Mouse (Mus musculus): ENCODE results near the gene Dazap1. TPM values are rescaled to one million over a fixed set of nuclear protein-coding genes. Genes with fewer than 3 reads are reported as not detected.
A peak's percentile ranks its signal among the peaks of the same experiment; 100 is the strongest.

The Dazap1 gene
- polyA plus RNA-seq, 1 experiment from 2014 or later, result 45.8 TPM

GRCm38 (mm10) chr10:80273847-80274246 is 12.6 kb downstream of the Dazap1 start:
- H3K4me2 ChIP-seq (replicated peaks; ENCODE audit: low read depth, low read length), result no peak overlapping the region
- 80% methylated on average over 3 of the region's 3 CpGs for WGBS
- H3K9me3 ChIP-seq (ENCODE audit: control insufficient read depth, low read length), result no peaks in the 10 kb centered on the region
- peaks cover 63% of the 10 kb centered on the region for H3K36me3 ChIP-seq (ENCODE audit: control insufficient read depth, insufficient read depth, low read length)
- 0 out of 2 replicates have a peak, but pooled peaks cover 2% of the 10 kb centered on the region for H3K4me1 ChIP-seq (ENCODE audit: control insufficient read depth, insufficient read depth, low read length)
- H3K4me3 ChIP-seq (ENCODE audit: low read length), result no peak overlapping the region
- no peak overlapping the region for H3K27ac ChIP-seq (ENCODE audit: low read depth, low read length)
- no peaks in the 10 kb centered on the region for H3K27me3 ChIP-seq (ENCODE audit: control insufficient read depth, insufficient read depth, low read length)
- H3K9ac ChIP-seq (ENCODE audit: low read depth, low read length), result no peak overlapping the region
- ATAC-seq (ENCODE audit: low FRiP score, low TSS enrichment), result 0 out of 2 replicates have a peak, but pooled peaks have one; percentile 5

- ATAC-seq (ENCODE audit: low FRiP score, low TSS enrichment), result no peak
- Histone ChIP-seq H3K9me3 (ENCODE audit: control insufficient read depth, low read length) (no peaks in the 10 kb centered on the region), H3K27me3 (ENCODE audit: control insufficient read depth, insufficient read depth, low read length) (no peaks in the 10 kb centered on the region), H3K9ac (ENCODE audit: low read depth, low read length) (no peak overlapping the region), H3K4me2 (replicated peaks; ENCODE audit: low read depth, low read length) (no peak overlapping the region), H3K4me3 (ENCODE audit: low read length) (no peak overlapping the region), H3K36me3 (ENCODE audit: control insufficient read depth, insufficient read depth, low read length) (peaks cover 80% of the 10 kb centered on the region), H3K27ac (ENCODE audit: low read depth, low read length) (no peak overlapping the region), H3K4me1 (ENCODE audit: control insufficient read depth, insufficient read depth, low read length) (no peaks in the 10 kb centered on the region)
- WGBS, result 92% methylated on average over 4 of the region's 5 CpGs
These were observed 15.0 kb downstream of the Dazap1 start for GRCm38 (mm10) chr10:80276238-80276637.

- no peaks in the 10 kb centered on the region for H3K9me3 ChIP-seq (ENCODE audit: control insufficient read depth, low read length)
- ATAC-seq (ENCODE audit: low FRiP score, low TSS enrichment), result no peak
- peaks cover 92% of the 10 kb centered on the region for H3K36me3 ChIP-seq (ENCODE audit: control insufficient read depth, insufficient read depth, low read length)
- no peaks in the 10 kb centered on the region for H3K27me3 ChIP-seq (ENCODE audit: control insufficient read depth, insufficient read depth, low read length)
- no peak overlapping the region for H3K4me3 ChIP-seq (ENCODE audit: low read length)
- no peaks in the 10 kb centered on the region for H3K4me1 ChIP-seq (ENCODE audit: control insufficient read depth, insufficient read depth, low read length)
- no peak overlapping the region for H3K27ac ChIP-seq (ENCODE audit: low read depth, low read length)
- no peak overlapping the region for H3K4me2 ChIP-seq (replicated peaks; ENCODE audit: low read depth, low read length)
- 92% methylated on average over 9 of the region's 9 CpGs for WGBS
- no peak overlapping the region for H3K9ac ChIP-seq (ENCODE audit: low read depth, low read length)
These were observed 17.1 kb downstream of the Dazap1 start for GRCm38 (mm10) chr10:80278390-80278789.

DNA sequence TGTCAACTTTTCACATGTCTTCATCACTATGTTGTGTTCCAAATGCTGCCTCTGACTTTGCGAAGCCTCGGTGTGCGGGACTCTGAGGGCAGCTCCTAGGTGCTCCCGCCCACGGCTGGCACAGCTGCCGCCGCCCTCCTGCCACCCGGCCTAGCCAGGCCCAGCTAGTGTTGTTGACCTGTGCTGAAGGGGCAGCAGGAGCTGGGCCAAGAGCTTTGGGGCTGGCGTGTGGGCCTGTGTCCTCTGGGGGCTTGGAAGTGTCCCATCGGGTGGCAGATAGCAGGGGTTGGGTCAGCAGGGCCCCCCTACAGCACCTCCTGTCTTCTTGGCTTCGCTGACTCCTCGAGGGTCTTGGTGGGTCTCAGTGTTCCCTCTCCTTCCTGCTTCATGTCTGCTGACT is 18.0 kb downstream of the Dazap1 start:
- WGBS, result 90% methylated on average over 12 of the region's 12 CpGs
- no peaks in the 10 kb centered on the region for H3K27me3 ChIP-seq (ENCODE audit: control insufficient read depth, insufficient read depth, low read length)
- no peak overlapping the region for H3K27ac ChIP-seq (ENCODE audit: low read depth, low read length)
- no peak overlapping the region for H3K4me2 ChIP-seq (replicated peaks; ENCODE audit: low read depth, low read length)
- no peaks in the 10 kb centered on the region for H3K9me3 ChIP-seq (ENCODE audit: control insufficient read depth, low read length)
- no peak overlapping the region for H3K9ac ChIP-seq (ENCODE audit: low read depth, low read length)
- no peak for ATAC-seq (ENCODE audit: low FRiP score, low TSS enrichment)
- peaks cover 93% of the 10 kb centered on the region for H3K36me3 ChIP-seq (ENCODE audit: control insufficient read depth, insufficient read depth, low read length)
- H3K4me1 ChIP-seq (ENCODE audit: control insufficient read depth, insufficient read depth, low read length), result no peaks in the 10 kb centered on the region
- H3K4me3 ChIP-seq (ENCODE audit: low read length), result no peak overlapping the region

GRCm38 (mm10) chr10:80281304-80281703 is 20.0 kb downstream of the Dazap1 start:
- no peak overlapping the region for H3K4me2 ChIP-seq (replicated peaks; ENCODE audit: low read depth, low read length)
- H3K4me1 ChIP-seq (ENCODE audit: control insufficient read depth, insufficient read depth, low read length), result no peaks in the 10 kb centered on the region
- H3K36me3 ChIP-seq (ENCODE audit: control insufficient read depth, insufficient read depth, low read length), result peaks cover 96% of the 10 kb centered on the region
- no peak overlapping the region for H3K9ac ChIP-seq (ENCODE audit: low read depth, low read length)
- WGBS, result 61% methylated on average over 7 of the region's 7 CpGs
- peak; percentile 26; the same call in 1 of the 2 replicates for ATAC-seq (ENCODE audit: low FRiP score, low TSS enrichment)
- no peaks in the 10 kb centered on the region for H3K27me3 ChIP-seq (ENCODE audit: control insufficient read depth, insufficient read depth, low read length)
- H3K9me3 ChIP-seq (ENCODE audit: control insufficient read depth, low read length), result no peaks in the 10 kb centered on the region
- H3K4me3 ChIP-seq (ENCODE audit: low read length), result no peak overlapping the region
- no peak overlapping the region for H3K27ac ChIP-seq (ENCODE audit: low read depth, low read length)

- no peak overlapping the region for H3K27ac ChIP-seq (ENCODE audit: low read depth, low read length)
- H3K9me3 ChIP-seq (ENCODE audit: control insufficient read depth, low read length), result no peaks in the 10 kb centered on the region
- no peak overlapping the region for H3K4me2 ChIP-seq (replicated peaks; ENCODE audit: low read depth, low read length)
- 73% methylated on average over 8 of the region's 8 CpGs for WGBS
- peak; percentile 6; the same call in 1 of the 2 replicates for ATAC-seq (ENCODE audit: low FRiP score, low TSS enrichment)
- peaks cover 96% of the 10 kb centered on the region for H3K36me3 ChIP-seq (ENCODE audit: control insufficient read depth, insufficient read depth, low read length)
- no peak overlapping the region for H3K4me3 ChIP-seq (ENCODE audit: low read length)
- no peaks in the 10 kb centered on the region for H3K4me1 ChIP-seq (ENCODE audit: control insufficient read depth, insufficient read depth, low read length)
- no peaks in the 10 kb centered on the region for H3K27me3 ChIP-seq (ENCODE audit: control insufficient read depth, insufficient read depth, low read length)
- no peak overlapping the region for H3K9ac ChIP-seq (ENCODE audit: low read depth, low read length)
These were observed 20.7 kb downstream of the Dazap1 start for GRCm38 (mm10) chr10:80281921-80282371.

DNA sequence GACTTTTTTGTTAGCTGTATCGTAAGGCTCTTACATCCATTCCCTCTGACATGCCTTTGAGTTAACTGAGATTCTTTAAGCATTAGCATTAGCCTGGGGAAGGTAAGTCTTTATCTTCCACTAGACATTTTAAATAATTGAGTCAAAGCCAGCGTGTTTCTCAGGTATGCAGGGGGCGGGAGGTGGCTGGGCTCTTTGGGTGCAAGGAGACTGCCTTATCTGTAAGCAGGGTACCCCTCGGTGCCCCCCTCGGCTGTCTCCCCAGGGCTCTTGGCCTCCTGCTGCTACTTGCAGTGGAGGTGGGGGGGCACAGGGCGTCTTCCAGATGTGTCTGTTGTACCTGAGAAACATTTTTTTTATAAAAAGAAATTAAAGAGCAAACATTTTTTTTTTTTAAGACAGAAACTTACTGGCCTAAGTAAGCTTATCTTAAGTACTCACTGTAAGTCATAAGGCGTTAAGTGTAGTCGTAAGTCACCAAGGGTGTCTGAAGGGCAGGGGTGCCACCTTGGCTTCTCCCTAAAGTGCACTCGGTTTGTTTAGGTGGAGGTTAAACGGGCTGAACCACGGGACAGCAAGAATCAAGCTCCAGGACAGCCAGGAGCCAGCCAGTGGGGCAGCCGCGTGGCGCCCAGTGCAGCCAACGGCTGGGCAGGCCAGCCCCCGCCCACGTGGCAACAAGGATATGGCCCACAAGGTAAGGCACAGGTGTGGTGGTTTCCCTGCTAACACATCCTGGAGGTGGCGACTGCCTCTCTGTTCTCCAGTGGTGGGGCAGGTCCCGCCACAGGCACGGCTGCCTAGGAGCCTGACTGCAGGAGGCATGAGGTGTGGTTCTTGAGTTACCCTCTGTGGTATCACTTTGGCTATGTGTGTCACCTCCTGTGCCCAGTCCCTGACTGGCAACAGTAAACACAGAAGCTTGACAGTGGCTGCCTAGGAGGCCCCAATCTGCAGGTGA is 21.5 kb downstream of the Dazap1 start:
- Histone ChIP-seq H3K9me3 (ENCODE audit: control insufficient read depth, low read length) (no peaks in the 10 kb centered on the region), H3K4me3 (ENCODE audit: low read length) (no peak overlapping the region), H3K4me2 (replicated peaks; ENCODE audit: low read depth, low read length) (no peak overlapping the region), H3K27ac (ENCODE audit: low read depth, low read length) (no peak overlapping the region), H3K27me3 (ENCODE audit: control insufficient read depth, insufficient read depth, low read length) (no peaks in the 10 kb centered on the region), H3K36me3 (ENCODE audit: control insufficient read depth, insufficient read depth, low read length) (peaks cover 95% of the 10 kb centered on the region), H3K4me1 (ENCODE audit: control insufficient read depth, insufficient read depth, low read length) (no peaks in the 10 kb centered on the region), H3K9ac (ENCODE audit: low read depth, low read length) (no peak overlapping the region)
- WGBS, result 88% methylated on average over 20 of the region's 20 CpGs
- no peak for ATAC-seq (ENCODE audit: low FRiP score, low TSS enrichment)

- 55% methylated on average over 14 of the region's 15 CpGs for WGBS
- Histone ChIP-seq H3K9ac (ENCODE audit: low read depth, low read length) (no peak overlapping the region), H3K27me3 (ENCODE audit: control insufficient read depth, insufficient read depth, low read length) (no peaks in the 10 kb centered on the region), H3K36me3 (ENCODE audit: control insufficient read depth, insufficient read depth, low read length) (peaks cover 82% of the 10 kb centered on the region), H3K4me3 (ENCODE audit: low read length) (no peak overlapping the region), H3K4me2 (replicated peaks; ENCODE audit: low read depth, low read length) (no peak overlapping the region), H3K27ac (ENCODE audit: low read depth, low read length) (no peak overlapping the region), H3K9me3 (ENCODE audit: control insufficient read depth, low read length) (no peaks in the 10 kb centered on the region), H3K4me1 (ENCODE audit: control insufficient read depth, insufficient read depth, low read length) (no peaks in the 10 kb centered on the region)
- ATAC-seq (ENCODE audit: low FRiP score, low TSS enrichment), result no peak
These were observed 24.2 kb downstream of the Dazap1 start for GRCm38 (mm10) chr10:80285222-80286070.
